Comparison of ENCODE assay signal across 17 mouse cellular contexts in genomic region chr9:91900956-91901355, GRCm38 (mm10).
"Had no signal": no experiment of that assay in that cellular context is flagged by ENCODE, and none has a peak within 500 bp of the region (broad histone marks: within the 10 kb centered on the region; RNA-seq: fewer than 3 reads in every experiment).

No protein-coding gene starts in this region.

- DNase-seq: left cerebral cortex, postnatal 4 days; liver; liver, embryonic 13.5 days; liver, postnatal 0 days; lung, adult 18-20 months; lung, adult 2 months; lung, embryonic 14.5 days; lung, postnatal 10 days; lung, postnatal 14 days; lung, postnatal 36 days; lung, postnatal 4 days; midbrain, embryonic 14.5 days had no signal

- ATAC-seq: liver, embryonic 12.5 days; liver, postnatal 0 days; lung, postnatal 0 days; midbrain, embryonic 13.5 days; midbrain, embryonic 15.5 days; midbrain, embryonic 16.5 days had no signal
